Mouse (Mus musculus) lung, adult 2 months (tissue): Measurements from ENCODE around the gene Gm26602.

Experiments
- CTCF ChIP-seq: fragments of 200-500 bp; IDR thresholded peaks from 2 replicates; pipeline ENCODE4 v1.5.1; 2011; ENCODE audit warnings: mild to moderate bottlenecking, low read length, control low read depth; ENCODE audit not compliant: insufficient read depth
- POLR2A ChIP-seq: fragments of 200-500 bp; IDR thresholded peaks from 2 replicates; pipeline ENCODE4 v1.6.1; 2011; ENCODE audit warnings: low read depth, mild to moderate bottlenecking, control low read depth, low read length, borderline replicate concordance; ENCODE audit errors: extremely low read depth

GRCm38 (mm10) chr10:79874290-79874862 is 36.3 kb upstream of the Gm26602 start, which contains the start of the genes Prtn3 and Plppr3:
- no peak for TF ChIP-seq POLR2A
- no peak for TF ChIP-seq CTCF
